Mouse (Mus musculus): ENCODE measurements at regions not wholly inside any gene's neighbourhood (a gene's known extent, or its start where the extent isn't known, plus 50 kb on each side); places are given as distances from the start of the nearest gene placed in this dataset.

GRCm38 (mm10) chr2:173978138-173978765 lies 97.9 kb upstream of the Stx16 start:
- 59% methylated on average over 13 of the region's 13 CpGs for WGBS
- DNase-seq (ENCODE audit: low spot score): peak; percentile 29
- H3K27ac ChIP-seq: peak overlapping the region; percentile 63

GRCm38 (mm10) chr2:173981036-173981435 lies 95.1 kb upstream of the Stx16 start:
- H3K27me3 ChIP-seq (ENCODE audit: low read depth, poor library complexity, severe bottlenecking): no peaks in the 10 kb centered on the region
- peak; percentile 22 for DNase-seq (ENCODE audit: low spot score)

More at GRCm38 (mm10) chr2:173978138-173978765, 97.9 kb upstream of the Stx16 start:
- Histone ChIP-seq H3K27me3 (ENCODE audit: low read depth, poor library complexity, severe bottlenecking) (no peaks in the 10 kb centered on the region), H3K9me3 (replicated peaks) (no peaks in the 10 kb centered on the region; the same call in 1 of the 2 replicates), H3K4me1 (peaks cover 32% of the 10 kb centered on the region), H3K4me3 (no peak overlapping the region), H3K36me3 (no peaks in the 10 kb centered on the region)

GRCm38 (mm10) chr2:173987516-173987915 lies 88.6 kb upstream of the Stx16 start:
- DNase-seq (ENCODE audit: low spot score): peak; percentile 20

More at GRCm38 (mm10) chr2:173981036-173981435, 95.1 kb upstream of the Stx16 start:
- no peaks in the 10 kb centered on the region for H3K36me3 ChIP-seq
- 90% methylated on average over 9 of the region's 9 CpGs for WGBS
- H3K4me1 ChIP-seq: peaks cover 28% of the 10 kb centered on the region
- no peak overlapping the region for H3K27ac ChIP-seq
- no peaks in the 10 kb centered on the region for H3K9me3 ChIP-seq (replicated peaks)
- H3K4me3 ChIP-seq: no peak overlapping the region

GRCm38 (mm10) chr2:173987921-173988320 lies 88.2 kb upstream of the Stx16 start:
- no peaks in the 10 kb centered on the region for H3K36me3 ChIP-seq
- no peaks in the 10 kb centered on the region for H3K9me3 ChIP-seq (replicated peaks)
- peak; percentile 19 for DNase-seq (ENCODE audit: low spot score)
- H3K27ac ChIP-seq: no peak overlapping the region
- no peaks in the 10 kb centered on the region for H3K27me3 ChIP-seq (ENCODE audit: low read depth, poor library complexity, severe bottlenecking)
- H3K4me3 ChIP-seq: no peak overlapping the region
- WGBS: 86% methylated on average over 8 of the region's 8 CpGs
- H3K4me1 ChIP-seq: peaks cover 17% of the 10 kb centered on the region; the same call in 1 of the 2 replicates

More at GRCm38 (mm10) chr2:173987516-173987915, 88.6 kb upstream of the Stx16 start:
- Histone ChIP-seq H3K27me3 (ENCODE audit: low read depth, poor library complexity, severe bottlenecking) (no peaks in the 10 kb centered on the region), H3K4me1 (peaks cover 13% of the 10 kb centered on the region; the same call in 1 of the 2 replicates), H3K9me3 (replicated peaks) (no peaks in the 10 kb centered on the region), H3K36me3 (no peaks in the 10 kb centered on the region), H3K4me3 (no peak overlapping the region), H3K27ac (no peak overlapping the region)
- WGBS: 88% methylated on average over 7 of the region's 7 CpGs

- Histone ChIP-seq H3K4me3 (no peak overlapping the region), H3K9me3 (replicated peaks) (no peaks in the 10 kb centered on the region), H3K27me3 (ENCODE audit: low read depth, poor library complexity, severe bottlenecking) (no peaks in the 10 kb centered on the region), H3K4me1 (peaks cover 22% of the 10 kb centered on the region), H3K36me3 (no peaks in the 10 kb centered on the region), H3K27ac (no peak overlapping the region)
- no peak for DNase-seq (ENCODE audit: low spot score)
- 81% methylated on average over 11 of the region's 11 CpGs for WGBS
These were observed 87.3 kb upstream of the Stx16 start for GRCm38 (mm10) chr2:173988641-173989336.

- H3K9me3 ChIP-seq (replicated peaks): no peaks in the 10 kb centered on the region
- no peak overlapping the region for H3K27ac ChIP-seq
- no peak overlapping the region for H3K4me3 ChIP-seq
- H3K36me3 ChIP-seq: no peaks in the 10 kb centered on the region
- no peaks in the 10 kb centered on the region for H3K27me3 ChIP-seq (ENCODE audit: low read depth, poor library complexity, severe bottlenecking)
- DNase-seq (ENCODE audit: low spot score): no peak
- peaks cover 35% of the 10 kb centered on the region for H3K4me1 ChIP-seq
- 82% methylated on average over 4 of the region's 4 CpGs for WGBS
These were observed 85.4 kb upstream of the Stx16 start for GRCm38 (mm10) chr2:173990664-173991063.

GRCm38 (mm10) chr2:173991447-173991846 lies 84.7 kb upstream of the Stx16 start:
- Histone ChIP-seq H3K36me3 (no peaks in the 10 kb centered on the region), H3K4me1 (peaks cover 35% of the 10 kb centered on the region), H3K9me3 (replicated peaks) (no peaks in the 10 kb centered on the region), H3K27me3 (ENCODE audit: low read depth, poor library complexity, severe bottlenecking) (no peaks in the 10 kb centered on the region), H3K27ac (peak overlapping the region; percentile 53), H3K4me3 (no peak overlapping the region)
- WGBS: 85% methylated on average over 15 of the region's 15 CpGs
- DNase-seq (ENCODE audit: low spot score): no peak

GRCm38 (mm10) chr2:173992041-173992440 lies 84.1 kb upstream of the Stx16 start:
- Histone ChIP-seq H3K4me3 (no peak overlapping the region), H3K9me3 (replicated peaks) (no peaks in the 10 kb centered on the region), H3K36me3 (no peaks in the 10 kb centered on the region), H3K27me3 (ENCODE audit: low read depth, poor library complexity, severe bottlenecking) (no peaks in the 10 kb centered on the region), H3K27ac (peak overlapping the region; percentile 53), H3K4me1 (peaks cover 35% of the 10 kb centered on the region)
- no peak for DNase-seq (ENCODE audit: low spot score)
- WGBS: 53% methylated on average over 5 of the region's 5 CpGs

GRCm38 (mm10) chr2:173993431-173993955 lies 82.6 kb upstream of the Stx16 start:
- H3K27ac ChIP-seq: peak overlapping the region; percentile 81; the same call in 1 of the 2 replicates
- no peaks in the 10 kb centered on the region for H3K36me3 ChIP-seq
- no peak overlapping the region for H3K4me3 ChIP-seq

GRCm38 (mm10) chr2:173994301-173995073 lies 81.6 kb upstream of the Stx16 start:
- H3K4me1 ChIP-seq: peaks cover 35% of the 10 kb centered on the region
- H3K36me3 ChIP-seq: no peaks in the 10 kb centered on the region
- H3K4me3 ChIP-seq: peak overlapping the region; percentile 27
- DNase-seq (ENCODE audit: low spot score): peak; percentile 49
- no peaks in the 10 kb centered on the region for H3K27me3 ChIP-seq (ENCODE audit: low read depth, poor library complexity, severe bottlenecking)
- peak overlapping the region; percentile 81 for H3K27ac ChIP-seq
- 21% methylated on average over 13 of the region's 13 CpGs for WGBS
- H3K9me3 ChIP-seq (replicated peaks): no peaks in the 10 kb centered on the region

More at GRCm38 (mm10) chr2:173993431-173993955, 82.6 kb upstream of the Stx16 start:
- WGBS: 84% methylated on average over 5 of the region's 5 CpGs
- DNase-seq (ENCODE audit: low spot score): no peak
- no peaks in the 10 kb centered on the region for H3K27me3 ChIP-seq (ENCODE audit: low read depth, poor library complexity, severe bottlenecking)
- H3K4me1 ChIP-seq: peaks cover 35% of the 10 kb centered on the region
- no peaks in the 10 kb centered on the region for H3K9me3 ChIP-seq (replicated peaks)

- DNase-seq (ENCODE audit: low spot score): no peak
- WGBS: 86% methylated on average over 8 of the region's 8 CpGs
These were observed 71.4 kb upstream of the Stx16 start for GRCm38 (mm10) chr2:174004666-174005065.

GRCm38 (mm10) chr2:174007976-174008349 lies 68.1 kb upstream of the Stx16 start:
- Histone ChIP-seq H3K4me3 (no peak overlapping the region), H3K27me3 (ENCODE audit: low read depth, poor library complexity, severe bottlenecking) (no peaks in the 10 kb centered on the region), H3K36me3 (no peaks in the 10 kb centered on the region), H3K9me3 (replicated peaks) (no peaks in the 10 kb centered on the region; the same call in 1 of the 2 replicates), H3K27ac (peak overlapping the region; percentile 70; the same call in 1 of the 2 replicates), H3K4me1 (peaks cover 22% of the 10 kb centered on the region)
- no peak for DNase-seq (ENCODE audit: low spot score)
- WGBS: 27% methylated on average over 2 of the region's 2 CpGs

More at GRCm38 (mm10) chr2:174004666-174005065, 71.4 kb upstream of the Stx16 start:
- Histone ChIP-seq H3K4me1 (peaks cover 16% of the 10 kb centered on the region), H3K36me3 (no peaks in the 10 kb centered on the region), H3K4me3 (no peak overlapping the region), H3K9me3 (replicated peaks) (no peaks in the 10 kb centered on the region; the same call in 1 of the 2 replicates), H3K27me3 (ENCODE audit: low read depth, poor library complexity, severe bottlenecking) (no peaks in the 10 kb centered on the region), H3K27ac (no peak overlapping the region)
